Mouse (Mus musculus) neural tube, embryonic 12.5 days (tissue): Measurements from ENCODE around the gene Miga2. TPM values are rescaled to one million over a fixed set of nuclear protein-coding genes. Genes with fewer than 3 reads are reported as not detected.
"Not testable (repeated sequence)": the region's sequence is repeated elsewhere in the genome, so short reads cannot be mapped to it uniquely, and the experiment has no call there.

ENCODE experiments used
- ATAC-seq: fragments of 200-750 bp; cut with Nextera tagmentation; 2 replicates; pipeline ENCODE4 v1.8.0; 2017; ENCODE audit warnings: low read depth, mild to moderate bottlenecking, moderate TSS enrichment, moderate library complexity; ENCODE audit not compliant: low FRiP score
- H3K27ac ChIP-seq: fragments of 300-500 bp; sonication (generic); 2 replicates; pipeline ENCODE4 v1.5.1; 2016
- H3K27me3 ChIP-seq: fragments of 300-500 bp; sonication (generic); replicated peaks from 2 replicates; pipeline ENCODE4 v1.6.1; 2016; ENCODE audit warnings: mild to moderate bottlenecking
- H3K36me3 ChIP-seq: fragments of 300-500 bp; sonication (generic); 2 replicates; pipeline ENCODE4 v1.6.1; 2016; ENCODE audit warnings: mild to moderate bottlenecking
- H3K4me1 ChIP-seq: fragments of 300-500 bp; sonication (generic); 2 replicates; pipeline ENCODE4 v1.6.1; 2016
- H3K4me2 ChIP-seq: fragments of 300-500 bp; sonication (generic); replicated peaks from 2 replicates; pipeline ENCODE4 v1.6.1; 2016; ENCODE audit warnings: mild to moderate bottlenecking
- H3K4me3 ChIP-seq: fragments of 300-500 bp; sonication (generic); 2 replicates; pipeline ENCODE4 v1.5.1; 2016
- H3K9ac ChIP-seq: fragments of 300-500 bp; sonication (generic); 2 replicates; pipeline ENCODE4 v1.6.1; 2016; ENCODE audit warnings: mild to moderate bottlenecking
- H3K9me3 ChIP-seq: fragments of 300-500 bp; sonication (generic); 2 replicates; pipeline ENCODE4 v1.6.1; 2016; ENCODE audit warnings: mild to moderate bottlenecking
- WGBS: fragments of 180-500 bp; shearing (Covaris S2); methylation state at CpG from one replicate; pipeline ENCODE4 v1.1.7; 2016; 5-methylcytosine and 5-hydroxymethylcytosine counted together
- microRNA-seq: library from miRNA; unstranded; fragments of <30 nt; microRNA quantifications from one replicate; pipeline ENCODE4, GENCODE M21; 2017
- polyA plus RNA-seq: library from polyadenylated mRNA; unstranded; fragments of >200 nt; fragmentation: Nextera tagmentation; extraction: Ambion mirVana; gene quantifications from 2 replicates; pipeline ENCODE4 v1.2.1, GENCODE M21; 2016

The Miga2 gene
- polyA plus RNA-seq, 1 experiment from 2014 or later: 28.5 TPM

DNA sequence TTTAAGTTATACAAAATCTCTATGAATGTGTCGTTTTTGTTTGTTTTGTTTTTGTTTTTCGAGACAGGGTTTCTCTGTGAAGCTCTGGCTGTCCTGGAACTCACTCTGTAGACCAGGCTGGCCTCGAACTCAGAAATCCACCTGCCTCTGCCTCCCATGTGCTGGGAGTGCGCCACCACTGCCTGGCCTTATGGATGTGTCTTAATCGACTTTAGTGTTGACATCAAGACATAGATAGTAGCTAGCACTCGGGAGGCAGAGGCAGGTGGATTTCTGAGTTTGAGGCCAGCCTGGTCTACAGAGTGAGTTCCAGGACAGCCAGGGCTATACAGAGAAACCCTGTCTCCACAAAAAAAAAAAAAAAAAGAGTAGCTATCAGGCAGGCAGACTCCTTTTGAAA lies 53.1 kb downstream of the Miga2 start:
- ATAC-seq, H3K4me3 ChIP-seq, H3K9ac ChIP-seq, H3K27me3 ChIP-seq, H3K36me3 ChIP-seq, H3K27ac ChIP-seq, H3K9me3 ChIP-seq: not testable (repeated sequence)
- WGBS: 87% methylated on average over 6 of the region's 6 CpGs
- Histone ChIP-seq H3K4me2 (peak overlapping the region; percentile 75), H3K4me1 (peaks cover 42% of the 10 kb centered on the region)

DNA sequence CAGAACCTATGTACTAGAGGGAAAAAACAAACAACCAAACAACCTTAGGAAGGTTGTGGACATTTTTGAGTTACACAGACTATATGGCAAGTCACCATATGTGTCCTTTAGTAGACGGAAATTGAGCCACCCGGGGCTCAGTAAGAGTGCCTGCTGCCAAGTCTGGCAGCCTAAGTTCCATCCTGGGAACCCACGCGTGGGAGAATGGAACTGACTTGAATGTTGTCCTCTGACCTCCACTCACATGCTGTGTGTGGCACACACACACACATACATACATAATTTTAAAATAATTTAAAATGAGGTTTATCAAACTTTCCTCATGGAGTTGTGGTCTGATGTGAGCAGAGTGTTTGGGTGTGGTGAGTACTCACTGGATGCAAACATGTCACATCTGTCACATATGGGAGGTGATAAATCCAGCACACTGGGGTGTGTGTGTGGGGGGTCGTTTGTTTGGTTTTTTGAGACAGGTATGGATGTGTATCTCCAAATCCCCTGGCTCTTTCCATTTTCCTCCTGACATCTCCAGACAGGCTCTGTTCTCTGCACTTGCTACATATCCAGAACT lies 53.6 kb downstream of the Miga2 start:
- no peak overlapping the region; the same call in 1 of the 2 replicates for H3K9ac ChIP-seq
- H3K36me3 ChIP-seq: no peaks in the 10 kb centered on the region
- no peaks in the 10 kb centered on the region for H3K9me3 ChIP-seq
- peak overlapping the region; percentile 41 for H3K4me2 ChIP-seq
- H3K27ac ChIP-seq: no peak overlapping the region
- WGBS: 74% methylated on average over 5 of the region's 5 CpGs
- H3K4me1 ChIP-seq: peaks cover 42% of the 10 kb centered on the region
- H3K4me3 ChIP-seq: no peak overlapping the region
- H3K27me3 ChIP-seq: no peaks in the 10 kb centered on the region
- ATAC-seq: no peak

DNA sequence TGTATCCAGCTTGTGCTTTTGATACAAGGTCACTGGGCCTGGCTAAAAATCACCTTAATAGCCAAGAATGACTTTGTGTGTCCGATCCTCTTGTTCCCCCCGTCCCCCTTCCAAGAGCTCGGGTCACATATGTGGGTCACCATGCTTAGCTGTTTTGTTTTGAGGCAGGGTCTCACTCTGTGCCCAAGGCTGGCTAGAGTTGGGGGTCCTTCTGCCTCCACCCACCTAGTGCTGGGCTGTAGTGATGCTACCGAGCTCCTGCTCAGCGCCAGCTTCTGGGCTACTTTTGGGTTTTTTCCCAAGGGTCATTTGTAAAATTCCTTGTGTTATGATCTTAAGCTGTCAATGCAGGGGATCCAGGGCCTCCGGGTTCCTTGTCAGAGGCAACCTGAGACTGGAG lies 54.2 kb downstream of the Miga2 start:
- no peaks in the 10 kb centered on the region for H3K9me3 ChIP-seq
- peaks cover 37% of the 10 kb centered on the region for H3K4me1 ChIP-seq
- no peak overlapping the region for H3K27ac ChIP-seq
- WGBS: 72% methylated on average over 6 of the region's 6 CpGs
- H3K9ac ChIP-seq: peak overlapping the region; percentile 44; the same call in 1 of the 2 replicates
- ATAC-seq: no peak
- H3K4me2 ChIP-seq: peak overlapping the region; percentile 41
- no peaks in the 10 kb centered on the region for H3K27me3 ChIP-seq
- no peaks in the 10 kb centered on the region for H3K36me3 ChIP-seq
- H3K4me3 ChIP-seq: no peak overlapping the region

DNA sequence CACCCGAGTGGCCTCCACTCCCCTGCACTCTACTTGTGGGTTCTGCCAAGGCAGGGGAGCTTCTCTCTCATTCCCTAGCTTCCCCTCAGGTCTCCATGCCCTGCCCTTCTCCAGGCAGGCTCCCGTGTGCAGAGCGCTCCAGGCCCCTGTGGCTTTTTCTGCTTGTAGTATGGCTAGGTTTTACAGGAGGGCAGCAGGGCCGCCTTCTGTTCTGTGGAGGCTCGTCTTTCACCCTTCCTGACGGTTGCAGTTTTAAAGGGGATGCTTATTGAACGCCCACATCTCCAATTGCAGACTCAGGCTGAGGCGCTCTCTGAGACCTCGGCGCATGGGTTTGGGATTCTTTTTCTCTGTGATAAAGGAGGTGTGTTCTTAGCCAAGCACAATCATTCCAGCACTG lies 55.1 kb downstream of the Miga2 start:
- no peak overlapping the region for H3K27ac ChIP-seq
- H3K4me1 ChIP-seq: peaks cover 33% of the 10 kb centered on the region
- no peak for ATAC-seq
- H3K4me3 ChIP-seq: no peak overlapping the region
- H3K27me3 ChIP-seq: no peaks in the 10 kb centered on the region
- no peaks in the 10 kb centered on the region for H3K9me3 ChIP-seq
- H3K36me3 ChIP-seq: no peaks in the 10 kb centered on the region
- H3K4me2 ChIP-seq: peak overlapping the region; percentile 41
- WGBS: 21% methylated on average over 10 of the region's 10 CpGs
- peak overlapping the region; percentile 44; the same call in 1 of the 2 replicates for H3K9ac ChIP-seq

GRCm38 (mm10) chr2:30421432-30421831 lies 57.4 kb downstream of the Miga2 start:
- Histone ChIP-seq H3K9ac (no peak overlapping the region), H3K27me3 (no peaks in the 10 kb centered on the region), H3K27ac (no peak overlapping the region), H3K4me2 (no peak overlapping the region), H3K4me1 (peaks cover 26% of the 10 kb centered on the region), H3K36me3 (peaks cover 2% of the 10 kb centered on the region), H3K9me3 (no peaks in the 10 kb centered on the region), H3K4me3 (no peak overlapping the region)
- no peak for ATAC-seq
- 65% methylated on average over 4 of the region's 4 CpGs for WGBS

DNA sequence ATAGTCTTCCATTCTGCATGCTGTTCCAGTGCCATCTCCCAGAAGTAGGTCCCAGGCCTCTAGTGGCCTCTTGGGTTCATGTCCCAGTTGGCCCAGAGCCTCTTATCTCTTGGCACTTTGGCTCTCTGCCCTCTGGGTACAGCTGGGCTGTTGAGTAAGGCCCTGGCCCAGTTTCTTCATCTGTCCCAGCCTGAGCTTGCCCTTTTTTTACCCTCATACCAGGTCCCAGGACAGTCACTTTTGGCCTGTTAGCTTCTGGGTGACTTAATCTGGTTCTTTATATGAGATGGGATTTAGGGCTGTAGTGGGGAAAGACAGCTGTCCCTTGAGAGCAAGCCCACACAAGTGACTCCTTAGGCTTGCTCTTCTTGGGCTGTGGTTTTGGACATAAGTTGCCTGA lies 65.1 kb downstream of the Miga2 start:
- H3K9ac ChIP-seq: no peak overlapping the region
- H3K4me3 ChIP-seq: no peak overlapping the region
- no peaks in the 10 kb centered on the region for H3K9me3 ChIP-seq
- no peak for ATAC-seq
- peaks cover 76% of the 10 kb centered on the region for H3K36me3 ChIP-seq
- no peak overlapping the region for H3K4me2 ChIP-seq
- no peaks in the 10 kb centered on the region for H3K4me1 ChIP-seq
- no peak overlapping the region for H3K27ac ChIP-seq
- H3K27me3 ChIP-seq: no peaks in the 10 kb centered on the region

Small RNA genes within 50 kb of the gene (microRNA-seq; reads per million reads assigned to microRNA genes)
- not detected for gene Gm47292

Other genes with a start within 250 kb of the Miga2 start
- gene Zer1, start 239.6 kb upstream of the Miga2 start, polyA plus RNA-seq: 10.6 and 11.1 TPM in 2 replicates
- gene Tbc1d13, start 230.5 kb upstream of the Miga2 start, polyA plus RNA-seq: 8.2 and 11.3 TPM in 2 replicates
- gene Endog, start 192.7 kb upstream of the Miga2 start, polyA plus RNA-seq: 17.1 and 17.7 TPM in 2 replicates
- gene Spout1, start 185.8 kb upstream of the Miga2 start, polyA plus RNA-seq: 59.4 and 61.0 TPM in 2 replicates
- 12.5 and 12.7 TPM in 2 replicates for gene Kyat1, start 158.4 kb upstream of the Miga2 start, polyA plus RNA-seq
- 30.6 and 43.0 TPM in 2 replicates for gene Lrrc8a, start 126.5 kb upstream of the Miga2 start, polyA plus RNA-seq
- gene Gm28035, start 123.7 kb upstream of the Miga2 start, polyA plus RNA-seq: 0.17 and 0.34 TPM in 2 replicates
- gene Phyhd1, start 98.0 kb upstream of the Miga2 start, polyA plus RNA-seq: 3.8 and 4.2 TPM in 2 replicates
- gene Gm28038, start 83.2 kb upstream of the Miga2 start, polyA plus RNA-seq: not detected in 2 replicates
- gene Dolk, start 77.9 kb upstream of the Miga2 start, polyA plus RNA-seq: 27.5 and 28.8 TPM in 2 replicates
- gene Nup188, start 77.8 kb upstream of the Miga2 start, polyA plus RNA-seq: 26.4 and 34.4 TPM in 2 replicates
- 105 and 118 TPM in 2 replicates for gene Sh3glb2, start 4.9 kb upstream of the Miga2 start, polyA plus RNA-seq
- 51.9 and 52.3 TPM in 2 replicates for gene Dolpp1, start 28.0 kb downstream of the Miga2 start, polyA plus RNA-seq
- gene Crat, start 51.6 kb downstream of the Miga2 start, polyA plus RNA-seq: 26.0 and 27.7 TPM in 2 replicates
- 129 and 135 TPM in 2 replicates for gene Ptpa, start 51.8 kb downstream of the Miga2 start, polyA plus RNA-seq
- gene Ier5l, start 110.0 kb downstream of the Miga2 start, polyA plus RNA-seq: 5.7 and 5.8 TPM in 2 replicates
- 0.57 and 1.3 TPM in 2 replicates for gene Cstad, start 230.8 kb downstream of the Miga2 start, polyA plus RNA-seq